Mouse (Mus musculus): ENCODE data around the gene Nfx1.

Gene Nfx1

GRCm38 (mm10) chr4:40983686-40984085, 13.0 kb downstream of the Nfx1 start:
- no peaks in the 10 kb centered on the region for H3K9me3 ChIP-seq (ENCODE audit: low read length)
- peaks cover 100% of the 10 kb centered on the region for H3K36me3 ChIP-seq (ENCODE audit: insufficient read depth, low read length)
- no peak for TF ChIP-seq POU5F1 (IDR thresholded peaks at IDR 0.05; ENCODE audit: borderline replicate concordance, low read length)
- no peak for TF ChIP-seq NANOG (IDR thresholded peaks at IDR 0.05; ENCODE audit: borderline replicate concordance, low read length)
- no peak for TF ChIP-seq CTCF (conservative IDR thresholded peaks at IDR 0.05; ENCODE audit: low read length)
- H3K27me3 ChIP-seq (ENCODE audit: insufficient read depth, low read length) = no peaks in the 10 kb centered on the region
- no peak overlapping the region for H3K4me3 ChIP-seq (replicated peaks; ENCODE audit: low read length)
- H3K4me1 ChIP-seq (replicated peaks; ENCODE audit: low read depth, low read length) = peaks cover 36% of the 10 kb centered on the region

- H3K36me3 ChIP-seq (ENCODE audit: insufficient read depth, low read length) = peaks cover 100% of the 10 kb centered on the region
- no peaks in the 10 kb centered on the region for H3K4me1 ChIP-seq (replicated peaks; ENCODE audit: low read depth, low read length)
- H3K4me3 ChIP-seq (replicated peaks; ENCODE audit: low read length) = no peak overlapping the region
- H3K27me3 ChIP-seq (ENCODE audit: insufficient read depth, low read length) = no peaks in the 10 kb centered on the region
- no peaks in the 10 kb centered on the region for H3K9me3 ChIP-seq (ENCODE audit: low read length)
- TF ChIP-seq POU5F1 (IDR thresholded peaks at IDR 0.05; ENCODE audit: borderline replicate concordance, low read length) (no peak), CTCF (conservative IDR thresholded peaks at IDR 0.05; ENCODE audit: low read length) (no peak), NANOG (IDR thresholded peaks at IDR 0.05; ENCODE audit: borderline replicate concordance, low read length) (no peak)
Observed at GRCm38 (mm10) chr4:40989633-40990032, 18.9 kb downstream of the Nfx1 start.

DNA sequence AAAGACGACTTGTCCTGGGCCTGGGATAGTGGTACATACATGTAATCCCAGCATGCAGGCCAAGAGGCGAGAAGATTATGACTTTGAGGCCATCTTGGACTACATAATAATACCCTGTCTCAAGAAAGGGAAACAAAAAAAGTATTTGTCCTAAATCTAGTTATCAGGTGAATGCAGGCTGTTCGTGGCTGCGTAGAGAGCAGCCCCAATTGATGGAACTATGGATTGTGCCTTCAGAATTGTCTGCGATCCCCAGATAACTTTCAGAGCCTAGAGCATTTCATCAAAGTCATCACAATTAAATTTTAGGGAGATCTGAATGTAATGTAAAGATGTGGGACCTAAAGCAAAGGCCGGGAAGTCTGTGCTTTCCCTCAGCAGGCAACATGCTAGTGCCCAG, 25.6 kb downstream of the Nfx1 start:
- no peak for TF ChIP-seq CTCF (conservative IDR thresholded peaks at IDR 0.05; ENCODE audit: low read length)
- no peak for TF ChIP-seq POU5F1 (IDR thresholded peaks at IDR 0.05; ENCODE audit: borderline replicate concordance, low read length)
- no peak for TF ChIP-seq NANOG (IDR thresholded peaks at IDR 0.05; ENCODE audit: borderline replicate concordance, low read length)
- no peaks in the 10 kb centered on the region for H3K27me3 ChIP-seq (ENCODE audit: insufficient read depth, low read length)
- H3K4me1 ChIP-seq (replicated peaks; ENCODE audit: low read depth, low read length) = no peaks in the 10 kb centered on the region
- H3K36me3 ChIP-seq (ENCODE audit: insufficient read depth, low read length) = peaks cover 100% of the 10 kb centered on the region
- no peaks in the 10 kb centered on the region for H3K9me3 ChIP-seq (ENCODE audit: low read length)
- no peak overlapping the region for H3K4me3 ChIP-seq (replicated peaks; ENCODE audit: low read length)

- Histone ChIP-seq H3K36me3 (ENCODE audit: insufficient read depth, low read length) (peaks cover 100% of the 10 kb centered on the region), H3K9me3 (ENCODE audit: low read length) (no peaks in the 10 kb centered on the region), H3K27me3 (ENCODE audit: insufficient read depth, low read length) (no peaks in the 10 kb centered on the region), H3K4me3 (replicated peaks; ENCODE audit: low read length) (no peak overlapping the region), H3K4me1 (replicated peaks; ENCODE audit: low read depth, low read length) (no peaks in the 10 kb centered on the region)
- TF ChIP-seq CTCF (conservative IDR thresholded peaks at IDR 0.05; ENCODE audit: low read length) (no peak), POU5F1 (IDR thresholded peaks at IDR 0.05; ENCODE audit: borderline replicate concordance, low read length) (no peak), NANOG (IDR thresholded peaks at IDR 0.05; ENCODE audit: borderline replicate concordance, low read length) (no peak)
Observed at GRCm38 (mm10) chr4:40997916-40998315, 27.2 kb downstream of the Nfx1 start.

DNA sequence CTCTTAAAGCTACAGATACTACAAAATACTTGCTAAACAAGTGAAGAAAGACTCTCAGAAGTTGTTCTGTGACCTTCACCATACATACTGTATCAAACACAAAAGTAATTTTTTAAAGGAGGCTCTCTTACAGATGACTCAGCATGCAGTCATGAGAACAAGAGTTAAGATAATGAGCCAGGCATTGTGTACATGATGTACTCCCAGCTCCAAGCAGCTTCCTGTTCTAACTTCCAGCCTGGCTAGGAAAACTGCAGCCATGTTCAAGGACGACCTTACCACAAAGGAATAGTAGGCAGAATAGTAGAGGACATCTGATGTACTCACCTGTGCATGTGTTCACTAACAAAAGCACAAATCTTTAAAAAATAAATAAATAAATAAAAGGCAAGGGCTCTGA, 29.6 kb downstream of the Nfx1 start:
- no peaks in the 10 kb centered on the region for H3K4me1 ChIP-seq (replicated peaks; ENCODE audit: low read depth, low read length)
- no peaks in the 10 kb centered on the region for H3K27me3 ChIP-seq (ENCODE audit: insufficient read depth, low read length)
- no peak for TF ChIP-seq CTCF (conservative IDR thresholded peaks at IDR 0.05; ENCODE audit: low read length)
- TF ChIP-seq NANOG (IDR thresholded peaks at IDR 0.05; ENCODE audit: borderline replicate concordance, low read length) = no peak
- no peak for TF ChIP-seq POU5F1 (IDR thresholded peaks at IDR 0.05; ENCODE audit: borderline replicate concordance, low read length)
- no peak overlapping the region for H3K4me3 ChIP-seq (replicated peaks; ENCODE audit: low read length)
- no peaks in the 10 kb centered on the region for H3K9me3 ChIP-seq (ENCODE audit: low read length)
- peaks cover 100% of the 10 kb centered on the region for H3K36me3 ChIP-seq (ENCODE audit: insufficient read depth, low read length)

DNA sequence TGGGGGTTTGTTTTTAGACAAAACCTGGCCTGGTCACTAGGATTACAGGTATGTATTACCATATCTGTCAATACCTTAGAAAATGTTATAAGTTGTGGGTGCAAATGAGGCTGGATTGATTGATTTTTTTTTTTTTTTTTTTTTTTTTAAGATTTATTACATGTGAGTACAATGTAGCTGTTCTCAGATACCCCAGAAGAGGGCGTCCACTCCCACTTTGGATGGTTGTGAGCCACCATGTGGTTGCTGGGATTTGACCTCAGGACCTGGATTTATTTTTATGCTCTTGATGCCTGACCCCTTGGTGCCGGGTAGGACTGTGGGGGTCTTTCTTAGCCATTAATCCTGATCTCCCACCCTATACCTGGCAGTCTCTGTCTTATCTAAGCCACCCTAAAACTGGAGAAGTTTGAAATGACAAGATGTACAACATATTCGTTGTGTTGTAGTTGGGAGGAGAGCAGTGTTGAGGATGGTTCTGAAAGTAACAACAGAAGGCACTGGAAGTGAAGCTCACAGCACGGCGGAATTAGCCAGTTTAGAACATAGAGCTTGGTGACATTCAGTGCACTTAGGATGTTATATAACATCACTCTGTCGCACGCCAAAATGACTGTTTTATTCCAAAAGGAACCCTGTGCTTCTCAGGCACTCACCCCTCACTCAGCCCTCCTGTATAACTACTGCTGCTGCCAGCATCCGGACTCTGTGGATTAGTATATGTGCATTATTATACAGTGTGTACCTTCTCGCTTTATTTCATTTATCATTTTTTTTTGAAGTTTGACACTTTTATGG, 30.3 kb downstream of the Nfx1 start:
- Histone ChIP-seq H3K9me3 (ENCODE audit: low read length) (no peaks in the 10 kb centered on the region), H3K36me3 (ENCODE audit: insufficient read depth, low read length) (peaks cover 100% of the 10 kb centered on the region), H3K4me3 (replicated peaks; ENCODE audit: low read length) (no peak overlapping the region), H3K27me3 (ENCODE audit: insufficient read depth, low read length) (no peaks in the 10 kb centered on the region), H3K4me1 (replicated peaks; ENCODE audit: low read depth, low read length) (no peaks in the 10 kb centered on the region)
- TF ChIP-seq CTCF (conservative IDR thresholded peaks at IDR 0.05; ENCODE audit: low read length) (peak; percentile 26; the same call in 1 of the 2 replicates), POU5F1 (IDR thresholded peaks at IDR 0.05; ENCODE audit: borderline replicate concordance, low read length) (no peak)

- H3K9me3 ChIP-seq (ENCODE audit: low read length) = no peaks in the 10 kb centered on the region
- peaks cover 99% of the 10 kb centered on the region for H3K36me3 ChIP-seq (ENCODE audit: insufficient read depth, low read length)
- TF ChIP-seq POU5F1 (IDR thresholded peaks at IDR 0.05; ENCODE audit: borderline replicate concordance, low read length) (no peak), CTCF (conservative IDR thresholded peaks at IDR 0.05; ENCODE audit: low read length) (no peak), NANOG (IDR thresholded peaks at IDR 0.05; ENCODE audit: borderline replicate concordance, low read length) (no peak)
- no peaks in the 10 kb centered on the region for H3K27me3 ChIP-seq (ENCODE audit: insufficient read depth, low read length)
- H3K4me1 ChIP-seq (replicated peaks; ENCODE audit: low read depth, low read length) = no peaks in the 10 kb centered on the region
- H3K4me3 ChIP-seq (replicated peaks; ENCODE audit: low read length) = no peak overlapping the region
Observed at GRCm38 (mm10) chr4:41013351-41013750, 42.6 kb downstream of the Nfx1 start.

- TF ChIP-seq CTCF (conservative IDR thresholded peaks at IDR 0.05; ENCODE audit: low read length) (no peak), NANOG (IDR thresholded peaks at IDR 0.05; ENCODE audit: borderline replicate concordance, low read length) (no peak), POU5F1 (IDR thresholded peaks at IDR 0.05; ENCODE audit: borderline replicate concordance, low read length) (no peak)
- H3K4me1 ChIP-seq (replicated peaks; ENCODE audit: low read depth, low read length) = no peaks in the 10 kb centered on the region
- H3K9me3 ChIP-seq (ENCODE audit: low read length) = no peaks in the 10 kb centered on the region
- H3K4me3 ChIP-seq (replicated peaks; ENCODE audit: low read length) = no peak overlapping the region
- H3K27me3 ChIP-seq (ENCODE audit: insufficient read depth, low read length) = no peaks in the 10 kb centered on the region
- H3K36me3 ChIP-seq (ENCODE audit: insufficient read depth, low read length) = peaks cover 99% of the 10 kb centered on the region
Observed at GRCm38 (mm10) chr4:41015798-41016197, 45.1 kb downstream of the Nfx1 start.

DNA sequence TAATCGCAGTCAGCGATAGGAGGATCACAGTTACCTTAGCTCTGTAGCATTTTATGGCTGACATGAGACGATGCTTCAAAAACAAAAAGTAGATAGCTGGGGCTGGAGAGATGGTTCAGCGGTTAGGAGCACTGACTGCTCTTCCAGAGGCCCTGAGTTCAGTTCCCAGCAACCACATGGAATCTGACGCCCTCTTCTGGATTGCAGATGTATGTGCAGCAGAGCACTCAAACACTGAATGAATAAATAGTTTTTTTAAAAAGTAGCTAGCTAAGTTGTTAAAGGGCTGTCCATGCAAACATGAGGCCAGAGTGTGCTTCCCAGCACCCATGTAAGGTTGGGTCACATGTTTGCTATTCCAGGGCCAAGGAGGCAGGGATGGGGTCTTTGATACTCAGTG, 50.4 kb downstream of the Nfx1 start:
- Histone ChIP-seq H3K36me3 (ENCODE audit: insufficient read depth, low read length) (peaks cover 98% of the 10 kb centered on the region), H3K27me3 (ENCODE audit: insufficient read depth, low read length) (no peaks in the 10 kb centered on the region), H3K4me1 (replicated peaks; ENCODE audit: low read depth, low read length) (peaks cover 24% of the 10 kb centered on the region), H3K4me3 (replicated peaks; ENCODE audit: low read length) (no peak overlapping the region), H3K9me3 (ENCODE audit: low read length) (no peaks in the 10 kb centered on the region)
- no peak for TF ChIP-seq POU5F1 (IDR thresholded peaks at IDR 0.05; ENCODE audit: borderline replicate concordance, low read length)
- TF ChIP-seq CTCF (conservative IDR thresholded peaks at IDR 0.05; ENCODE audit: low read length) = peak; percentile 61
- TF ChIP-seq NANOG (IDR thresholded peaks at IDR 0.05; ENCODE audit: borderline replicate concordance, low read length) = no peak
